Mouse (Mus musculus) lung, adult 2 months (tissue): ENCODE results near the gene Pcx.

Experiments
- CTCF ChIP-seq: fragments of 200-500 bp; IDR thresholded peaks from 2 replicates; pipeline ENCODE4 v1.5.1; 2011; ENCODE audit warnings: mild to moderate bottlenecking, low read length, control low read depth; ENCODE audit not compliant: insufficient read depth
- POLR2A ChIP-seq: fragments of 200-500 bp; IDR thresholded peaks from 2 replicates; pipeline ENCODE4 v1.6.1; 2011; ENCODE audit warnings: low read depth, mild to moderate bottlenecking, control low read depth, low read length, borderline replicate concordance; ENCODE audit errors: extremely low read depth

DNA sequence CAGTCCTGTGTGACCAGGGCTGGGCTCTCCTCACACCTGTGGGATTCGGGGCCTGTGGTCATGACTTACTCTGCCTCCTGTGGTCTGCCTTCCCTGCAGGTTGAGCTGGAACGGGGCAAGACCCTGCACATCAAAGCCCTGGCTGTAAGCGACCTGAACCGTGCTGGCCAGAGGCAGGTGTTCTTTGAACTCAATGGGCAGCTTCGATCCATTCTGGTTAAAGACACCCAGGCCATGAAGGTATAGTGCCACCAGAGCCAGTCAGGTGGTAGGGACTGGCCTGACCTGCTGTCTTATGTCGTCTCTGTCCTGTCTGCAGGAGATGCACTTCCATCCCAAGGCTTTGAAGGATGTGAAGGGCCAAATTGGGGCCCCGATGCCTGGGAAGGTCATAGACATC, 110.4 kb downstream of the Pcx start:
- TF ChIP-seq POLR2A (no peak), CTCF (no peak)
